Mouse (Mus musculus) hindbrain, postnatal 0 days (tissue): Measurements from ENCODE around the gene Iffo2. TPM values are rescaled to one million over a fixed set of nuclear protein-coding genes. Genes with fewer than 3 reads are reported as not detected.

ENCODE experiments used
- ATAC-seq: fragments of 200-750 bp; cut with Nextera tagmentation; 2 replicates; pipeline ENCODE4 v1.8.0; 2017; ENCODE audit warnings: mild to moderate bottlenecking, moderate TSS enrichment, moderate library complexity
- DNase-seq: peaks from one replicate; pipeline ENCODE4 v3.0.0-alpha.2; 2015; ENCODE audit warnings: low spot score
- H3K27ac ChIP-seq: fragments of 300-500 bp; sonication (generic); 2 replicates; pipeline ENCODE4 v1.5.1; 2014; ENCODE audit warnings: mild to moderate bottlenecking
- H3K27me3 ChIP-seq: fragments of 300-500 bp; sonication (generic); 2 replicates; pipeline ENCODE4 v1.6.1; 2014; ENCODE audit warnings: low read length, mixed read lengths; ENCODE audit not compliant: insufficient read depth
- H3K36me3 ChIP-seq: fragments of 300-500 bp; sonication (generic); 2 replicates; pipeline ENCODE4 v1.6.1; 2014; ENCODE audit warnings: low read length, mixed read lengths; ENCODE audit not compliant: insufficient read depth
- H3K4me1 ChIP-seq: fragments of 300-500 bp; sonication (generic); 2 replicates; pipeline ENCODE4 v1.6.1; 2014; ENCODE audit warnings: antibody characterized with exemption, low read length, mixed read lengths; ENCODE audit not compliant: insufficient read depth
- H3K4me2 ChIP-seq: fragments of 300-500 bp; sonication (generic); 2 replicates; pipeline ENCODE4 v1.6.1; 2014; ENCODE audit warnings: low read depth, mild to moderate bottlenecking, low read length, moderate library complexity, mixed read lengths
- H3K4me3 ChIP-seq: fragments of 300-500 bp; sonication (generic); 2 replicates; pipeline ENCODE4 v1.5.1; 2014; ENCODE audit warnings: low read length
- H3K9ac ChIP-seq: fragments of 300-500 bp; sonication (generic); replicated peaks from 2 replicates; pipeline ENCODE4 v1.6.1; 2014; ENCODE audit warnings: mild to moderate bottlenecking, low read length, moderate library complexity, mixed read lengths
- H3K9me3 ChIP-seq: fragments of 300-500 bp; sonication (generic); 2 replicates; pipeline ENCODE4 v1.6.1; 2016; ENCODE audit warnings: low read length, mixed read lengths
- CTCF ChIP-seq: IDR thresholded peaks from 2 replicates; pipeline ENCODE4 v1.5.1; 2016; ENCODE audit warnings: antibody characterized with exemption, control low read depth, low read depth
- WGBS: fragments of 180-500 bp; shearing (Covaris S2); extraction: QIAGEN DNeasy Blood & Tissue Kit; methylation state at CpG from one replicate; pipeline ENCODE4 v1.1.7; 2014; 5-methylcytosine and 5-hydroxymethylcytosine counted together
- polyA plus RNA-seq: library from polyadenylated mRNA; unstranded; fragments of >200 nt; fragmentation: Nextera tagmentation; extraction: Ambion mirVana; gene quantifications from 2 replicates; pipeline ENCODE4 v1.2.1, GENCODE M21; 2015
- total RNA-seq: library from RNA; depleted of rRNA; stranded (reverse); fragments of >200 nt; gene quantifications from 2 replicates; pipeline ENCODE4 v1.2.3, GENCODE M21; 2014

Iffo2 gene
- total and polyA plus RNA-seq, 2 experiments from 2014 or later = 6.8 to 14.4 TPM

DNA sequence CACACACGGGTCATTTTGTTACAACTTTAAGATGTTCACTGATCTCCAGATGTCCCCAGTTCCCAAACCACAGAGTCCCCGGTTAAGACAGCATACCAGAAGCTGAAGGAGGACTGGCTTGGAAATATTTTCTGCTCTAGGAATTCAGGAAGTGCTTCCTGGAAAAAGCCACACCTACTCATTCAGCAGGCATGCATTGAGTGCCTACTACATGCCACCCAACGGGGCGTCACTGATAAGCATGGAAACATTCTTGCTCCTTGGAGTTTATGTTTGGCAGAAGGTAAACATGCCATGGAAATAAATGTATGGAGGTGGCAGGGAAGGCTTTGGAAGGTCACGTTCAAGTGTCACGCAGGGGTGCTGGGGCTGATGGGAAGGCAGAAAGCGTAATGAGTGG, 19.1 kb downstream of the Iffo2 start:
- ATAC-seq (no peak), DNase-seq (no peak)
- H3K27ac ChIP-seq = no peak overlapping the region
- no peak overlapping the region for H3K9ac ChIP-seq
- H3K4me3 ChIP-seq = no peak overlapping the region
- no peaks in the 10 kb centered on the region for H3K9me3 ChIP-seq
- no peak overlapping the region for H3K4me2 ChIP-seq
- no peaks in the 10 kb centered on the region for H3K36me3 ChIP-seq
- 87% methylated on average over 7 of the region's 7 CpGs for WGBS
- no peaks in the 10 kb centered on the region for H3K27me3 ChIP-seq
- no peak for TF ChIP-seq CTCF
- no peaks in the 10 kb centered on the region for H3K4me1 ChIP-seq

DNA sequence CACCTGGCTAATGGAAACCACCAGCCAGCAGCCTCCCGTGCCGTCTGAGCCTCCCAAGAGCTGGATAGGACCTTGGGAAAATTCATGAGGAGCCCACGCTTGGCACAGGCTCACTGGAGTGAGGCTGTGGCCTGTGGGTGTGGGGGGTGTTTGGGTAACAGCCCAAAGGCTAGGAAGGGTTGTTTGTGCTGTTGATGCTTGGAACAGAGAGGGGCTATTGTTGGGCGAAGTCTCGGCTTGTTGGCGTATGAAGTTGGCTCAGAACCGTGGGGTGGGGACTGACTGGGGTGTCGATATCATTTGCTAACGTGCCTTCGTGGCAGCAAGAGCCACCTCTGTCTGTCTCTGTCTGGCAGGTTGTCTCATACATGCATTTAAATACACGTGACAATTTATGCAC, 24.9 kb downstream of the Iffo2 start:
- Histone ChIP-seq H3K4me3 (no peak overlapping the region), H3K4me2 (no peak overlapping the region), H3K4me1 (no peaks in the 10 kb centered on the region), H3K36me3 (no peaks in the 10 kb centered on the region), H3K9ac (no peak overlapping the region), H3K27ac (no peak overlapping the region), H3K9me3 (no peaks in the 10 kb centered on the region), H3K27me3 (no peaks in the 10 kb centered on the region)
- TF ChIP-seq CTCF = no peak
- 77% methylated on average over 11 of the region's 11 CpGs for WGBS
- ATAC-seq (no peak), DNase-seq (no peak)

DNA sequence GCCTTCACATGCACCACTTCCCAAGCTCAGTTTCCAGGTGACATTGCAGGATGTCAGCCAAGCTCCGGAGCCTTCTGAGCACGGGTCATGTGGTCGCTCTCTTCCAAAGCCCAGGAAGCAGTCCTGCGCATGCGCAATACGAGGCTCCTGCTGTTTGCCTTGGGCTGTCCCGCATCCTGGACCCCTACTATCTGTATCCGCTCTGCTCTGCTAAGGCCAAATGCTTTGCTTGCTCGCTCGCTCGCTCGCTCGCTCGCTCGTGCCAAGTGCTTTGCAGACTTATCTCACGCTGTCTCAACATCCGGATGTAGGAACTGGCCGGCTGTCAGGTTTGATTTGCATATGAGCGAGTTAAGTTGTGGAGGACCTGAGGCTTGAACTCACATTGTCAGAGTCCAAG, 25.6 kb downstream of the Iffo2 start:
- 70% methylated on average over 19 of the region's 19 CpGs for WGBS
- Histone ChIP-seq H3K27me3 (no peaks in the 10 kb centered on the region), H3K4me1 (no peaks in the 10 kb centered on the region), H3K4me2 (no peak overlapping the region), H3K9ac (no peak overlapping the region), H3K36me3 (no peaks in the 10 kb centered on the region), H3K4me3 (no peak overlapping the region), H3K9me3 (no peaks in the 10 kb centered on the region), H3K27ac (no peak overlapping the region)
- peak; percentile 34 for DNase-seq
- ATAC-seq = no peak
- TF ChIP-seq CTCF = no peak

DNA sequence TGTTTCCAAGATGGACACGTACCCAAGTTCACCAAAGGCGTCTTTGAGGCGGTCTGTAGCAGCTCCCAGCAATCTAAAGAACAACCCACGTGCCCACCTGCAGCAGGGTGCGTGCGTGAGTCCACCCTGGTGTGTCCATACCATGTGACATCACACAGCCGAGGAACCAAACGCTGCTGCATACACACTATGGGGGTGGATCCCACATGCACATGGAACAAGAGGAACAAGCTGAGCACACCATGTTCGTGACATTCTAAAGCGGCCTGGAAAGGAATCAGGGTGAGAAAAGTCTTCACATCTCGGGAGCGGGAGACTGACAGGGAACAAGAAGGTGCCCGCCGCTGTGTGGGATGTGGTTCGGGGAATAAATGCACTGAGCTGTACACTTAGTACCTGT, 38.0 kb downstream of the Iffo2 start:
- no peaks in the 10 kb centered on the region for H3K36me3 ChIP-seq
- no peak overlapping the region for H3K27ac ChIP-seq
- H3K9me3 ChIP-seq = no peaks in the 10 kb centered on the region
- WGBS = 87% methylated on average over 15 of the region's 15 CpGs
- no peaks in the 10 kb centered on the region for H3K4me1 ChIP-seq
- no peak overlapping the region for H3K9ac ChIP-seq
- no peak for ATAC-seq
- H3K27me3 ChIP-seq = no peaks in the 10 kb centered on the region
- TF ChIP-seq CTCF = no peak
- H3K4me2 ChIP-seq = no peak overlapping the region
- no peak for DNase-seq
- H3K4me3 ChIP-seq = no peak overlapping the region

DNA sequence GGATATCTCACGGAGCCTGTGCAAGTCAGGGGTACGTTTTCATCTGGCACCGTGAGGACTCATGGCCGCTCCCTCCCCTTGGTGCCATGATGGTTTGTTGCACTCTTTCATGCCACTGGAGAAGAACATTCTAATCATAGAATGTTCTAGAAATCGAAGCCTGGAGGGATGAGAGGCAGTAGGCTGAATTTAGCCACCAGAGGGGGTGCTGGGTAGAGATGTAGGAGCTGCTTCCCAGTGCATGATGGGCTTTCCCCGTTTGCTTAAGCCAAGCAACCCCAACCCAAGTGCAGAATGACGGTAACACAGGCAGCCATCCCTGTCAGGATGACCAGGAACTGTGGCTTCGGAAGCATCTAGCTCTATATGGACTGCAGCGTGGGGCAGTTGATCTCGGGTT, 40.4 kb downstream of the Iffo2 start:
- Histone ChIP-seq H3K9me3 (no peaks in the 10 kb centered on the region), H3K4me3 (no peak overlapping the region), H3K4me1 (no peaks in the 10 kb centered on the region), H3K4me2 (no peak overlapping the region), H3K36me3 (no peaks in the 10 kb centered on the region), H3K9ac (no peak overlapping the region), H3K27me3 (no peaks in the 10 kb centered on the region), H3K27ac (no peak overlapping the region)
- TF ChIP-seq CTCF = peak; percentile 49
- WGBS = 76% methylated on average over 10 of the region's 10 CpGs
- DNase-seq = no peak
- ATAC-seq = no peak

DNA sequence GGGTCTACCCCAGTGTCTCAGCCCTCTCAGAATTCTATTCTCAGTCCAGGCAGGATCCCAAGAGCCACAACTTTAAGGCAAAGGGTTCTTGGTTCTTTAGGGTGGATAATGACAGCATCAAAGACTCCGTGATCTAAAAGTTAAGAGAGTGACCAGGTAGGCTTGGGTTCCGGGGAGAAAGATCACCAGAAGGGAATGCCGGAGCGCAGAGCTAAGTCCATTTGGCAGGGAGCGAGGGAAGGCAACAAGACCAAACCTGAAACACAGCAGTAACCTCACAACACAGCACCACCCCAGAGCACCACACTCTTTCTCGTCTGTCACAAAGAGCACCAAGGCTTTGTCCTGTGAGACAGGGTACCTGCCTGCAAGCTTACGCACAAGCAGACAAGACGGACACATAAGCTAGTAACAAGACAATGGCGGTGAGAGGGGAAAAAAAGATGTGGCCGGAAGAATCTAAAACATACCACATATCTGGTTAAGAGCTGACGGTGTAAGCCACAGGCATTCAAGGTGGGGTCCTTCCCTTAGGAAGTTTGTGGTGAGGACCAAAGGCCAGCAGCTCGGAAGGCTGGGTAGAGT, 42.7 kb downstream of the Iffo2 start:
- no peak for ATAC-seq
- H3K4me2 ChIP-seq = no peak overlapping the region
- no peaks in the 10 kb centered on the region for H3K27me3 ChIP-seq
- peaks cover 10% of the 10 kb centered on the region for H3K4me1 ChIP-seq
- H3K36me3 ChIP-seq = no peaks in the 10 kb centered on the region
- no peak overlapping the region for H3K9ac ChIP-seq
- H3K9me3 ChIP-seq = no peaks in the 10 kb centered on the region
- no peak for TF ChIP-seq CTCF
- H3K4me3 ChIP-seq = no peak overlapping the region
- 89% methylated on average over 12 of the region's 12 CpGs for WGBS
- DNase-seq = no peak
- H3K27ac ChIP-seq = peak overlapping the region; percentile 93

DNA sequence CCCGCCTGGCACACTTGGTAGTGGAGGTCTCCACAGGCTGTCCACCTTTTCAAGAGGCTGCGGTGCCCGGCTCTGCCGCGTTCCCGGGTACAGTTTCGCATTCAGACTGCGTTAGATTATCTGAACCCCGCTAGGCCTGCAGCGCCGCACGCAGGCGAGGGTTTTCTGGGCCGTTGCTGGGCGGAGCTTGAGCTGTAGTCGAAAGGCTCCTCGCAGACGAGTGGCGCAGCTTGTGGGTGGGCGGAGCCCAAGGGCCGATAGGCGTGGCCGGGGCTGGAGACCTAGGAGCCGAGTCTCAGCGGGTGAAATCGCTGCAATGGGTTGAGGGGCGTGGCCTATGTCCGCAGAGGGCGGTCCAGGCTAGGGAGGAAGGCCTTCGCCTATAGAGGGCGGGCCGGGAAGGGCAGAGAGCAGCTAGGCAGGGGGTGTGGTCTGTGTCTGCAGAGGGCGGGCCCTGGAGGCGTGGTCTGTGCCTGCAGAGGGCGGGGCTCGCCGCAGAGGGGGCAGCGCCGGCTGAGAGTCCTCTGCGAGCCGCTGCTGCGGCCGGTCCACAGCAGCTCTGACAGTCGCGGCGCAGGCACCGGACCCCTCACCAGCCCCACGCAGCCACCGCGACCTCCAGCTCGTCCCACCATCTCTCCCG, 43.9 kb downstream of the Iffo2 start:
- H3K4me3 ChIP-seq = peak overlapping the region; percentile 90
- H3K36me3 ChIP-seq = no peaks in the 10 kb centered on the region
- no peaks in the 10 kb centered on the region for H3K27me3 ChIP-seq
- H3K27ac ChIP-seq = peak overlapping the region; percentile 93
- peak overlapping the region; percentile 91 for H3K9ac ChIP-seq
- WGBS = under 1% methylated on average over 47 of the region's 52 CpGs
- DNase-seq = peak; percentile 99
- H3K4me2 ChIP-seq = peak overlapping the region; percentile 75
- ATAC-seq = peak; percentile 98
- H3K9me3 ChIP-seq = no peaks in the 10 kb centered on the region
- peaks cover 17% of the 10 kb centered on the region for H3K4me1 ChIP-seq
- peak; percentile 72 for TF ChIP-seq CTCF
